19 mouse cellular contexts compared by ENCODE assay signal in genomic region chr7:84577034-84577433, GRCm38 (mm10). TPM values are rescaled to one million over a fixed set of nuclear protein-coding genes. Genes with fewer than 3 reads are reported as not detected.
A peak's percentile ranks its signal among the peaks of the same experiment; 100 is the strongest.
DNase-seq lines count a peak whose midpoint lies in the region; ATAC-seq and TF ChIP-seq lines count a peak whose summit lies in the region.
"Had no signal": no experiment of that assay in that cellular context is flagged by ENCODE, and none has a peak within 500 bp of the region (broad histone marks: within the 10 kb centered on the region; RNA-seq: fewer than 3 reads in every experiment).

No protein-coding gene starts in this region.

- intact Hi-C loops in heart, postnatal 36 days (cut with DNase I): no loop called here

- in situ Hi-C loops in Patski (cut with MboI; ENCODE audit: low pct_unique_long_range_greater_than_20kb): no loop called here

- no peak overlapping the region for H3K27ac ChIP-seq in midbrain, embryonic 12.5 days (replicated peaks)
- no peak overlapping the region for H3K27ac ChIP-seq in midbrain, embryonic 13.5 days
- no peak overlapping the region for H3K27ac ChIP-seq in stomach, postnatal 0 days (replicated peaks)
- no peak overlapping the region for H3K27ac ChIP-seq in hindbrain, embryonic 16.5 days (ENCODE audit: low read depth, low read length)
- H3K27ac ChIP-seq: forebrain, embryonic 13.5 days; hindbrain, embryonic 15.5 days had no signal

- no peaks in the 10 kb centered on the region for H3K9me3 ChIP-seq in midbrain, embryonic 12.5 days
- no peaks in the 10 kb centered on the region for H3K9me3 ChIP-seq in midbrain, embryonic 13.5 days
- H3K9me3 ChIP-seq in stomach, postnatal 0 days (ENCODE audit: control insufficient read depth, low read length): no peaks in the 10 kb centered on the region
- no peaks in the 10 kb centered on the region for H3K9me3 ChIP-seq in hindbrain, embryonic 16.5 days (ENCODE audit: control insufficient read depth, low read length)
- H3K9me3 ChIP-seq: forebrain, embryonic 13.5 days; heart, embryonic 12.5 days; hindbrain, embryonic 15.5 days had no signal

- peak; percentile 89 for DNase-seq in heart, adult 11 months
- DNase-seq in heart, postnatal 36 days: no peak
- no peak for DNase-seq in Patski (ENCODE audit: low read depth, low spot score)
- DNase-seq in stomach, postnatal 0 days (ENCODE audit: low spot score): no peak
- no peak for DNase-seq in adrenal gland, postnatal 25 days
- DNase-seq: adrenal gland, adult 2 months; cerebellum, adult 11-12 months; cerebellum, adult 9-10 months; cerebellum, postnatal 25 days; forebrain, postnatal 0 days; gastrocnemius, postnatal 14 days had no signal

- no peak for TF ChIP-seq CTCF in Patski (IDR thresholded peaks at IDR 0.05)
- no peak for TF ChIP-seq CTCF in stomach, postnatal 0 days (IDR thresholded peaks at IDR 0.05; ENCODE audit: low read depth)

- no peaks in the 10 kb centered on the region for H3K27me3 ChIP-seq in midbrain, embryonic 12.5 days
- no peaks in the 10 kb centered on the region for H3K27me3 ChIP-seq in midbrain, embryonic 13.5 days
- H3K27me3 ChIP-seq in Patski: no peaks in the 10 kb centered on the region
- no peaks in the 10 kb centered on the region for H3K27me3 ChIP-seq in stomach, postnatal 0 days (ENCODE audit: control insufficient read depth, insufficient read depth, low read length)
- H3K27me3 ChIP-seq in hindbrain, embryonic 16.5 days (replicated peaks; ENCODE audit: control insufficient read depth, insufficient read depth, low read length): no peaks in the 10 kb centered on the region
- H3K27me3 ChIP-seq: forebrain, embryonic 13.5 days; heart, embryonic 12.5 days; hindbrain, embryonic 15.5 days had no signal

- POLR2A ChIA-PET in Patski (lab: Charles Lee): no interaction called here

- ATAC-seq in midbrain, embryonic 12.5 days (ENCODE audit: low FRiP score, low read depth): peak; percentile 9; the same call in 1 of the 2 replicates
- no peak for ATAC-seq in midbrain, embryonic 13.5 days
- ATAC-seq in Patski: peak; percentile 60
- peak; percentile 80 for ATAC-seq in stomach, postnatal 0 days (ENCODE audit: low FRiP score, low TSS enrichment)
- ATAC-seq in hindbrain, embryonic 16.5 days: no peak
- ATAC-seq: activated CD4-positive, CD25-positive, alpha-beta regulatory T cell, adult 4 months; forebrain, embryonic 13.5 days; forebrain, postnatal 0 days; inflammation-experienced regulatory T-cells, adult 6 months had no signal

- H3K36me3 ChIP-seq in midbrain, embryonic 12.5 days: no peaks in the 10 kb centered on the region
- H3K36me3 ChIP-seq in midbrain, embryonic 13.5 days: no peaks in the 10 kb centered on the region
- no peaks in the 10 kb centered on the region for H3K36me3 ChIP-seq in stomach, postnatal 0 days (ENCODE audit: control insufficient read depth, insufficient read depth, low read length)
- H3K36me3 ChIP-seq in hindbrain, embryonic 16.5 days (ENCODE audit: control insufficient read depth, insufficient read depth, low read length): no peaks in the 10 kb centered on the region
- H3K36me3 ChIP-seq: heart, embryonic 12.5 days; hindbrain, embryonic 15.5 days had no signal

- TF ChIP-seq EP300 in stomach, postnatal 0 days (optimal IDR thresholded peaks at IDR 0.05): no peak

- H3K9ac ChIP-seq in midbrain, embryonic 12.5 days (replicated peaks): no peak overlapping the region
- no peak overlapping the region for H3K9ac ChIP-seq in midbrain, embryonic 13.5 days (replicated peaks)
- H3K9ac ChIP-seq in stomach, postnatal 0 days (ENCODE audit: low read length): no peak overlapping the region
- no peak overlapping the region for H3K9ac ChIP-seq in hindbrain, embryonic 16.5 days (ENCODE audit: low read depth, low read length)
- H3K9ac ChIP-seq: forebrain, embryonic 13.5 days; forebrain, postnatal 0 days; heart, embryonic 12.5 days; hindbrain, embryonic 15.5 days had no signal

- no peak overlapping the region for H3K4me2 ChIP-seq in midbrain, embryonic 12.5 days (replicated peaks)
- no peak overlapping the region for H3K4me2 ChIP-seq in midbrain, embryonic 13.5 days (replicated peaks)
- H3K4me2 ChIP-seq in stomach, postnatal 0 days (replicated peaks; ENCODE audit: low read depth): no peak overlapping the region
- H3K4me2 ChIP-seq in hindbrain, embryonic 16.5 days (ENCODE audit: low read length): no peak overlapping the region
- H3K4me2 ChIP-seq: forebrain, embryonic 13.5 days; heart, embryonic 12.5 days; hindbrain, embryonic 15.5 days had no signal

- CTCF ChIA-PET in Patski (lab: Charles Lee): interaction anchor here (1.4 to 4.5 kb wide), 2 partner anchors 11 to 16 kb away, joined by 3 to 18 read pairs; no protein-coding TSS in a partner anchor

- no peaks in the 10 kb centered on the region for H3K4me1 ChIP-seq in midbrain, embryonic 12.5 days
- no peaks in the 10 kb centered on the region for H3K4me1 ChIP-seq in midbrain, embryonic 13.5 days (replicated peaks)
- H3K4me1 ChIP-seq in stomach, postnatal 0 days (replicated peaks; ENCODE audit: control insufficient read depth, insufficient read depth): no peaks in the 10 kb centered on the region
- H3K4me1 ChIP-seq in hindbrain, embryonic 16.5 days (ENCODE audit: control insufficient read depth, insufficient read depth, low read depth, low read length): no peaks in the 10 kb centered on the region
- H3K4me1 ChIP-seq: forebrain, embryonic 13.5 days; heart, embryonic 12.5 days; hindbrain, embryonic 15.5 days had no signal

- no peak overlapping the region for H3K4me3 ChIP-seq in midbrain, embryonic 12.5 days
- H3K4me3 ChIP-seq in midbrain, embryonic 13.5 days (replicated peaks): no peak overlapping the region
- no peak overlapping the region for H3K4me3 ChIP-seq in stomach, postnatal 0 days (ENCODE audit: low read depth, low read length)
- no peak overlapping the region for H3K4me3 ChIP-seq in hindbrain, embryonic 16.5 days (ENCODE audit: low read length)
- H3K4me3 ChIP-seq: forebrain, embryonic 13.5 days; heart, embryonic 12.5 days; hindbrain, embryonic 15.5 days had no signal

- 80% methylated on average over 2 of the region's 2 CpGs for WGBS in midbrain, embryonic 12.5 days
- WGBS in midbrain, embryonic 13.5 days: 82% methylated on average over 2 of the region's 2 CpGs
- 77% methylated on average over 2 of the region's 2 CpGs for WGBS in stomach, postnatal 0 days
- 89% methylated on average over 2 of the region's 2 CpGs for WGBS in hindbrain, embryonic 16.5 days

RNA-seq across cellular contexts. Expression of gene Fah, which starts 29.5 kb away (rescaled TPM):
- 10 to 100 TPM; 19.8 to 22.6 TPM for total RNA-seq in heart, postnatal 36 days (2021)
- 5.3 TPM in 2 replicates for polyA plus RNA-seq in midbrain, embryonic 12.5 days (2016; fragmentation: Nextera tagmentation; extraction: Ambion mirVana)
- polyA plus RNA-seq in midbrain, embryonic 13.5 days (2015; fragmentation: Nextera tagmentation; extraction: Ambion mirVana): 4.9 and 5.6 TPM in 2 replicates
- 22.5 TPM for polyA plus RNA-seq in Patski (2021)
- 12.4 and 12.5 TPM in 2 replicates for polyA plus RNA-seq in stomach, postnatal 0 days (2015; fragmentation: Nextera tagmentation; extraction: Ambion mirVana)
- 59.1 and 63.8 TPM in 2 replicates for total RNA-seq in adrenal gland, postnatal 25 days (2021)
- 15.7 and 15.9 TPM in 2 replicates for polyA plus RNA-seq in hindbrain, embryonic 16.5 days (2015; fragmentation: Nextera tagmentation; extraction: Ambion mirVana)

RNA-seq across cellular contexts. Expression of gene Gm2115, which starts 48.3 kb away (rescaled TPM):
- total RNA-seq in heart, postnatal 36 days (2021): under 1 TPM; 0.11 to 0.16 TPM
- 0.56 and 0.91 TPM in 2 replicates for polyA plus RNA-seq in midbrain, embryonic 12.5 days (2016; fragmentation: Nextera tagmentation; extraction: Ambion mirVana)
- polyA plus RNA-seq in midbrain, embryonic 13.5 days (2015; fragmentation: Nextera tagmentation; extraction: Ambion mirVana): 0.40 and 0.61 TPM in 2 replicates
- 59.2 TPM for polyA plus RNA-seq in Patski (2021)
- 2.3 and 3.0 TPM in 2 replicates for polyA plus RNA-seq in stomach, postnatal 0 days (2015; fragmentation: Nextera tagmentation; extraction: Ambion mirVana)
- total RNA-seq in adrenal gland, postnatal 25 days (2021): 29.2 and 31.9 TPM in 2 replicates
- polyA plus RNA-seq in hindbrain, embryonic 16.5 days (2015; fragmentation: Nextera tagmentation; extraction: Ambion mirVana): 1.9 and 2.0 TPM in 2 replicates
- polyA plus RNA-seq: inflammation-experienced regulatory T-cells, adult 6 months had no signal

Comparison
In these comparisons a context has a peak if more than half of its experiments do, and no peak if none do; other contexts are left out.
1. ATAC-seq: peak in midbrain, embryonic 12.5 days (single experiment), Patski (single experiment) and stomach, postnatal 0 days (single experiment); none in midbrain, embryonic 13.5 days (single experiment) and hindbrain, embryonic 16.5 days (single experiment).
2. RNA of gene Gm2115, which starts 48.3 kb away (polyA plus RNA-seq): 59.2 TPM in Patski (single experiment); 2.3 to 3.0 TPM in stomach, postnatal 0 days, 1.9 to 2.0 TPM in hindbrain, embryonic 16.5 days, 0.56 to 0.91 TPM in midbrain, embryonic 12.5 days and 0.40 to 0.61 TPM in midbrain, embryonic 13.5 days; every median in the first group is over 10 times any median in the second.